13 mouse cellular contexts compared by ENCODE assay signal in the genomic region with DNA sequence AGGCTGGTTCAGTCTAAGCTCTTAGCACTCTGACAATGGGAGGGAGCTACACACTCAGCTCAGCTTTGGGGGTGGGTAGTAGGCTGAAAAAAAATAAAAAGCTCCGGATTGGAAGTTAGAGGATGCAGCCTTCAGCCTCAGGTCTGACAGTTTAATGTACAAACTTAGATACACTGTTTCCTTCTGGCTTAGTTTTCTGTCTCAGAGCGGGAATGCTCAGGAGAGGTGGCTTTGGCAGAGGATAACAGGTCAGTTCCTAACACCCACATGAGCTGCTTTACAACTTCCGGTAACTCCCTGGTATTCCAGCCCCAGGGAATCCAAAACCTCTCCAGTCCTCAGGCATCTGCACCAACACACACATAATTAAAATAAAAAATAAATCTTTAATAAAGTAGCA.
"Had no signal": no experiment of that assay in that cellular context is flagged by ENCODE, and none has a peak within 500 bp of the region (broad histone marks: within the 10 kb centered on the region; RNA-seq: fewer than 3 reads in every experiment).

No protein-coding gene starts in this region.

- H3K9me3 ChIP-seq: liver, embryonic 13.5 days; midbrain, embryonic 13.5 days; neural tube, embryonic 13.5 days had no signal

- H3K4me3 ChIP-seq: layer of hippocampus, adult 2 months; liver, embryonic 13.5 days; midbrain, embryonic 13.5 days; myocyte; neural tube, embryonic 13.5 days had no signal

- H3K27me3 ChIP-seq: liver, embryonic 13.5 days; midbrain, embryonic 13.5 days; neural tube, embryonic 13.5 days had no signal

- H3K27ac ChIP-seq: layer of hippocampus, adult 2 months; liver, embryonic 13.5 days; midbrain, embryonic 13.5 days; neural tube, embryonic 13.5 days had no signal

- H3K4me2 ChIP-seq: liver, embryonic 13.5 days; midbrain, embryonic 13.5 days; neural tube, embryonic 13.5 days had no signal

- ATAC-seq: midbrain, embryonic 13.5 days; midbrain, embryonic 16.5 days had no signal

- H3K9ac ChIP-seq: liver, embryonic 13.5 days; midbrain, embryonic 13.5 days; neural tube, embryonic 13.5 days had no signal

- DNase-seq: kidney, postnatal 25 days; layer of hippocampus, adult 9-11 months; liver, embryonic 13.5 days; lung, adult 2 months; lung, postnatal 14 days; lung, postnatal 4 days; thymus, adult 18-20 months; thymus, postnatal 36 days had no signal

- H3K36me3 ChIP-seq: liver, embryonic 13.5 days; midbrain, embryonic 13.5 days; neural tube, embryonic 13.5 days had no signal
